Mouse (Mus musculus) C2C12 (cell line): ENCODE results near the gene Tiam1. TPM values are rescaled to one million over a fixed set of nuclear protein-coding genes. Genes with fewer than 3 reads are reported as not detected.

ENCODE experiments used
- H3K27me3 ChIP-seq: one replicate; pipeline ENCODE4 v1.6.1; 2011; ENCODE audit not compliant: control insufficient read depth, insufficient read depth, insufficient read length
- H3K36me3 ChIP-seq: one replicate; pipeline ENCODE4 v1.6.1; 2011; ENCODE audit not compliant: control insufficient read depth, insufficient read depth
- H3K4me3 ChIP-seq: one replicate; pipeline ENCODE4 v1.5.1; 2011; ENCODE audit warnings: mild to moderate bottlenecking, control low read depth; ENCODE audit not compliant: poor library complexity, insufficient read depth, severe bottlenecking
- H3K79me2 ChIP-seq: one replicate; pipeline ENCODE4 v1.6.1; 2011; ENCODE audit not compliant: control insufficient read depth, insufficient read depth
- H3K79me3 ChIP-seq: one replicate; pipeline ENCODE4 v1.6.1; 2011; ENCODE audit warnings: low read depth, control low read depth
- H3ac ChIP-seq: one replicate; pipeline ENCODE3; 2011; ENCODE audit warnings: low read depth; ENCODE audit not compliant: control insufficient read depth, insufficient read length
- CEBPB ChIP-seq: IDR thresholded peaks from one replicate; pipeline ENCODE4 v1.6.1; 2011; ENCODE audit warnings: low read depth, mild to moderate bottlenecking, control low read depth, moderate library complexity
- CTCF ChIP-seq: IDR thresholded peaks from one replicate; pipeline ENCODE4 v1.5.1; 2011; ENCODE audit not compliant: control insufficient read depth, insufficient read depth, insufficient read length
- FOSL1 ChIP-seq: IDR thresholded peaks from one replicate; pipeline ENCODE4 v1.8.0; 2011; ENCODE audit warnings: mild to moderate bottlenecking, low read length; ENCODE audit not compliant: poor library complexity, insufficient read depth, severe bottlenecking
- MAX ChIP-seq: IDR thresholded peaks from one replicate; pipeline ENCODE4 v1.6.1; 2011; ENCODE audit warnings: mild to moderate bottlenecking, control low read depth
- MYOD1 ChIP-seq: IDR thresholded peaks from one replicate; pipeline ENCODE4 v1.6.1; 2011; ENCODE audit warnings: low read depth; ENCODE audit not compliant: control insufficient read depth, insufficient read length
- MYOG ChIP-seq: IDR thresholded peaks from one replicate; pipeline ENCODE4 v1.6.1; 2011; ENCODE audit not compliant: control insufficient read depth, insufficient read length; ENCODE audit errors: extremely low read depth
- USF1 ChIP-seq: IDR thresholded peaks from one replicate; pipeline ENCODE4 v1.6.1; 2011; ENCODE audit warnings: low read depth, mild to moderate bottlenecking, control low read depth, moderate library complexity
- polyA plus RNA-seq: library from polyadenylated mRNA; unstranded; fragments of >200 nt; fragmentation: generic; extraction: Trizol; gene quantifications from one replicate; pipeline ENCODE4 v1.2.1, GENCODE M21; 2012; ENCODE audit warnings: missing spikeins

The Tiam1 gene
- polyA plus RNA-seq, 1 experiment: 6.9 TPM

- TF ChIP-seq FOSL1 (no peak), MYOD1 (no peak), USF1 (no peak), CEBPB (no peak)
- no peaks in the 10 kb centered on the region for H3K79me2 ChIP-seq
These were observed 386.2 kb downstream of the Tiam1 start for GRCm38 (mm10) chr16:89757384-89757783.

GRCm38 (mm10) chr16:89754709-89755108 is 388.9 kb downstream of the Tiam1 start:
- Histone ChIP-seq H3K27me3 (no peaks in the 10 kb centered on the region), H3K79me3 (no peaks in the 10 kb centered on the region), H3K79me2 (no peaks in the 10 kb centered on the region), H3ac (no peak overlapping the region), H3K4me3 (no peak overlapping the region), H3K36me3 (no peaks in the 10 kb centered on the region)
- no peak for TF ChIP-seq CEBPB
- TF ChIP-seq CTCF: no peak

More at GRCm38 (mm10) chr16:89757384-89757783, 386.2 kb downstream of the Tiam1 start:
- H3K4me3 ChIP-seq: no peak overlapping the region
- H3ac ChIP-seq: no peak overlapping the region
- H3K27me3 ChIP-seq: no peaks in the 10 kb centered on the region
- no peaks in the 10 kb centered on the region for H3K36me3 ChIP-seq
- no peaks in the 10 kb centered on the region for H3K79me3 ChIP-seq

GRCm38 (mm10) chr16:89747864-89748263 is 395.7 kb downstream of the Tiam1 start:
- TF ChIP-seq FOSL1: no peak
- TF ChIP-seq CTCF: no peak
- no peak for TF ChIP-seq MAX
- TF ChIP-seq MYOG: no peak
- no peak for TF ChIP-seq CEBPB
- no peak for TF ChIP-seq USF1
- TF ChIP-seq MYOD1: no peak
- Histone ChIP-seq H3K4me3 (no peak overlapping the region), H3ac (no peak overlapping the region), H3K36me3 (no peaks in the 10 kb centered on the region), H3K79me2 (no peaks in the 10 kb centered on the region), H3K27me3 (no peaks in the 10 kb centered on the region), H3K79me3 (no peaks in the 10 kb centered on the region)

GRCm38 (mm10) chr16:89739559-89739958 is 404.0 kb downstream of the Tiam1 start:
- H3ac ChIP-seq: no peak overlapping the region
- TF ChIP-seq CTCF (no peak), MAX (no peak), MYOD1 (no peak), MYOG (no peak), FOSL1 (no peak), USF1 (no peak), CEBPB (no peak)

GRCm38 (mm10) chr16:89738963-89739362 is 404.6 kb downstream of the Tiam1 start:
- Histone ChIP-seq H3K79me2 (no peaks in the 10 kb centered on the region), H3K36me3 (no peaks in the 10 kb centered on the region), H3K4me3 (no peak overlapping the region), H3K79me3 (no peaks in the 10 kb centered on the region), H3K27me3 (no peaks in the 10 kb centered on the region), H3ac (no peak overlapping the region)
- TF ChIP-seq MYOG (no peak), MYOD1 (no peak), MAX (no peak), CEBPB (no peak), CTCF (no peak)

More at GRCm38 (mm10) chr16:89739559-89739958, 404.0 kb downstream of the Tiam1 start:
- Histone ChIP-seq H3K27me3 (no peaks in the 10 kb centered on the region), H3K4me3 (no peak overlapping the region), H3K79me3 (no peaks in the 10 kb centered on the region), H3K36me3 (no peaks in the 10 kb centered on the region), H3K79me2 (no peaks in the 10 kb centered on the region)

Other genes starting within 250 kb of the Tiam1 start
- gene Sod1, start 77.0 kb upstream of the Tiam1 start, polyA plus RNA-seq: 1,571 TPM
- 16.2 TPM for gene Scaf4, start 140.7 kb upstream of the Tiam1 start, polyA plus RNA-seq
- 0.71 TPM for gene Hunk, start 242.2 kb upstream of the Tiam1 start, polyA plus RNA-seq